Mouse (Mus musculus): Measurements from ENCODE around the gene Stat1. TPM values are rescaled to one million over a fixed set of nuclear protein-coding genes. Genes with fewer than 3 reads are reported as not detected.

Gene Stat1
- 14.8 and 17.0 TPM in 2 replicates for total RNA-seq (2012; rRNA removed)

DNA sequence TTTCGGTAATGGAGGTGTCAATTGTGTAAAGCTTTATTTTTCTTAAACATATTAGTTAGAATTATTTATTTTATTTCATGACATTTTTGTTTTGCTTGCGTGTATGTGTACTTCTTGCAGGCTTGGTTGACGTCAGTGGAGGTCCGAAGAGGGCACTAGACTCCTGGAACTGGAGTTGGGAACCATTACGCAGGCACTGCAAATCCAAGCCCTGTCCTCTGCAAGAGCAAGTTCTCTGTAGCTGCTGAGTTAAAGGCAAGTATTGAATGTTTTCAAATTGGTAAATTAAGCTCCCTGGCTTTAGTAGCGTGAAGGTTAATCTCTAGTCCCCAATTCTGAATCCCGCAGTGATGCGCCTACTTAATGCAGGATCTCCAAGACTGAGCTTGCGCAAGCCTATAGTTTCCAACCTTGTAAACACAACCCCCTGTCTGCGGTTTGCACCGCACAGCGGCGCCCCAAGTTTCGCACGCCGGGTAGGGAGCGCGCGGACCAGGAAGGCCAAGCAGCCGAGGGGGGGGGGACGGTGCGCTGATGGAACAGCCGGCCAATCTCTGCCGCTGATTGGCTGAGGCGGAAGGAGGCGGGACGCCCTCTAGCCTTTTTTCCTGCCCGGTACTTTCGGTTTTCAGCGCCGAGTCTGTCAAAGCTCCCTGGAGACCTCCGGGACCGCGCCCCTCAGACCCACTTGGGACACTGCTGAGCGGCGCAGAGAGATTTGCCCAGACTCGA lies at the start of gene Stat1:
TSS of gene Stat1 (plus strand) at position 581 of the 732 bp plus-strand sequence.
- in situ Hi-C loops (cut with MboI; ENCODE audit: low sequenced_read_pairs in 2 of 2, unreplicated experiment in 2 of 2), result no loop called here

GRCm38 (mm10) chr1:52079724-52080367 lies 39.4 kb upstream of the Stat1 start:
- no peak overlapping the region for H3K27ac ChIP-seq (ENCODE audit: insufficient read depth, low read depth, low read length, poor library complexity, severe bottlenecking)
- TF ChIP-seq CHD2 (IDR thresholded peaks at IDR 0.05; ENCODE audit: low read depth, low read length) (no peak), ZC3H11A (IDR thresholded peaks at IDR 0.05; ENCODE audit: borderline replicate concordance, low read depth, low read length) (no peak), ZNF384 (IDR thresholded peaks at IDR 0.05; ENCODE audit: low read depth, low read length) (no peak), HCFC1 (IDR thresholded peaks at IDR 0.05; ENCODE audit: borderline replicate concordance, insufficient read depth, low read length) (no peak), MAFK (IDR thresholded peaks at IDR 0.05; ENCODE audit: insufficient read depth, low read depth, low read length) (no peak)
- H3K4me3 ChIP-seq (ENCODE audit: insufficient read depth in 1 of 2, low read depth in 1 of 2, low read length in 2 of 2, poor library complexity in 1 of 2, severe bottlenecking in 1 of 2), result no peak overlapping the region
- peak; percentile 31 for DNase-seq (ENCODE audit: low read depth, low spot score)
- H3K4me1 ChIP-seq (ENCODE audit: control insufficient read depth in 2 of 2, insufficient read depth in 2 of 2, low read length in 2 of 2, poor library complexity in 1 of 2), result peaks cover 4 to 6% of the 10 kb centered on the region in 2 experiments; a peak in 2 of 4 replicates
- no peak overlapping the region for H3K9ac ChIP-seq (ENCODE audit: insufficient read depth, low read depth, low read length, poor library complexity, severe bottlenecking)
- H3K9me3 ChIP-seq (ENCODE audit: control insufficient read depth, insufficient read depth, low read depth, low read length), result no peaks in the 10 kb centered on the region
- in situ Hi-C loops (cut with MboI; ENCODE audit: low sequenced_read_pairs in 2 of 2, unreplicated experiment in 2 of 2), result no loop called here
- H3K36me3 ChIP-seq (ENCODE audit: control insufficient read depth, insufficient read depth, low read length, poor library complexity, severe bottlenecking), result no peaks in the 10 kb centered on the region

More for the DNA sequence above, at the start of gene Stat1:
- TF ChIP-seq HCFC1 (IDR thresholded peaks at IDR 0.05; ENCODE audit: borderline replicate concordance, insufficient read depth, low read length) (no peak), CHD2 (IDR thresholded peaks at IDR 0.05; ENCODE audit: low read depth, low read length) (no peak), ZNF384 (IDR thresholded peaks at IDR 0.05; ENCODE audit: low read depth, low read length) (no peak), ZC3H11A (IDR thresholded peaks at IDR 0.05; ENCODE audit: borderline replicate concordance, low read depth, low read length) (peak; percentile 50; the same call in 1 of the 2 replicates)
- peak; percentile 85 for DNase-seq (ENCODE audit: low read depth, low spot score)
- H3K9ac ChIP-seq (ENCODE audit: insufficient read depth, low read depth, low read length, poor library complexity, severe bottlenecking), result peak within 1 kb of the TSS; percentile 53
- H3K4me1 ChIP-seq (ENCODE audit: control insufficient read depth in 2 of 2, insufficient read depth in 2 of 2, low read length in 2 of 2, poor library complexity in 1 of 2), result 0 out of 4 replicates have a peak, but pooled peaks cover 0 to 4% of the 10 kb centered on the region in 2 experiments
- H3K27ac ChIP-seq (ENCODE audit: insufficient read depth, low read depth, low read length, poor library complexity, severe bottlenecking), result no peak within 1 kb of the TSS
- no peaks in the 10 kb centered on the region for H3K9me3 ChIP-seq (ENCODE audit: control insufficient read depth, insufficient read depth, low read depth, low read length)
- no peaks in the 10 kb centered on the region for H3K36me3 ChIP-seq (ENCODE audit: control insufficient read depth, insufficient read depth, low read length, poor library complexity, severe bottlenecking)
- peak within 1 kb of the TSS; percentile 69 to 80 for H3K4me3 ChIP-seq (ENCODE audit: insufficient read depth in 1 of 2, low read depth in 1 of 2, low read length in 2 of 2, poor library complexity in 1 of 2, severe bottlenecking in 1 of 2)

GRCm38 (mm10) chr1:52080375-52080774 lies 38.9 kb upstream of the Stat1 start:
- H3K9me3 ChIP-seq (ENCODE audit: control insufficient read depth, insufficient read depth, low read depth, low read length), result no peaks in the 10 kb centered on the region
- H3K4me1 ChIP-seq (ENCODE audit: control insufficient read depth in 2 of 2, insufficient read depth in 2 of 2, low read length in 2 of 2, poor library complexity in 1 of 2), result peaks cover 4 to 6% of the 10 kb centered on the region in 2 experiments; a peak in 2 of 4 replicates
- H3K4me3 ChIP-seq (ENCODE audit: insufficient read depth in 1 of 2, low read depth in 1 of 2, low read length in 2 of 2, poor library complexity in 1 of 2, severe bottlenecking in 1 of 2), result no peak overlapping the region

GRCm38 (mm10) chr1:52086236-52086635 lies 33.0 kb upstream of the Stat1 start:
- Histone ChIP-seq H3K4me3 (ENCODE audit: insufficient read depth in 1 of 2, low read depth in 1 of 2, low read length in 2 of 2, poor library complexity in 1 of 2, severe bottlenecking in 1 of 2) (no peak overlapping the region), H3K4me1 (ENCODE audit: control insufficient read depth in 2 of 2, insufficient read depth in 2 of 2, low read length in 2 of 2, poor library complexity in 1 of 2) (no peaks in the 10 kb centered on the region), H3K9ac (ENCODE audit: insufficient read depth, low read depth, low read length, poor library complexity, severe bottlenecking) (no peak overlapping the region), H3K9me3 (ENCODE audit: control insufficient read depth, insufficient read depth, low read depth, low read length) (no peaks in the 10 kb centered on the region), H3K36me3 (ENCODE audit: control insufficient read depth, insufficient read depth, low read length, poor library complexity, severe bottlenecking) (no peaks in the 10 kb centered on the region), H3K27ac (ENCODE audit: insufficient read depth, low read depth, low read length, poor library complexity, severe bottlenecking) (no peak overlapping the region)
- no peak for DNase-seq (ENCODE audit: low read depth, low spot score)
- TF ChIP-seq ZC3H11A (IDR thresholded peaks at IDR 0.05; ENCODE audit: borderline replicate concordance, low read depth, low read length) (no peak), ZNF384 (IDR thresholded peaks at IDR 0.05; ENCODE audit: low read depth, low read length) (no peak), HCFC1 (IDR thresholded peaks at IDR 0.05; ENCODE audit: borderline replicate concordance, insufficient read depth, low read length) (no peak), CHD2 (IDR thresholded peaks at IDR 0.05; ENCODE audit: low read depth, low read length) (no peak), MAFK (IDR thresholded peaks at IDR 0.05; ENCODE audit: insufficient read depth, low read depth, low read length) (no peak)
- in situ Hi-C loops (cut with MboI; ENCODE audit: low sequenced_read_pairs in 2 of 2, unreplicated experiment in 2 of 2), result no loop called here

More at GRCm38 (mm10) chr1:52080375-52080774, 38.9 kb upstream of the Stat1 start:
- no peak for TF ChIP-seq ZC3H11A (IDR thresholded peaks at IDR 0.05; ENCODE audit: borderline replicate concordance, low read depth, low read length)
- no peak for TF ChIP-seq ZNF384 (IDR thresholded peaks at IDR 0.05; ENCODE audit: low read depth, low read length)
- no peak for TF ChIP-seq HCFC1 (IDR thresholded peaks at IDR 0.05; ENCODE audit: borderline replicate concordance, insufficient read depth, low read length)
- TF ChIP-seq MAFK (IDR thresholded peaks at IDR 0.05; ENCODE audit: insufficient read depth, low read depth, low read length), result no peak
- no peak for TF ChIP-seq CHD2 (IDR thresholded peaks at IDR 0.05; ENCODE audit: low read depth, low read length)
- in situ Hi-C loops (cut with MboI; ENCODE audit: low sequenced_read_pairs in 2 of 2, unreplicated experiment in 2 of 2), result no loop called here
- Histone ChIP-seq H3K36me3 (ENCODE audit: control insufficient read depth, insufficient read depth, low read length, poor library complexity, severe bottlenecking) (no peaks in the 10 kb centered on the region), H3K27ac (ENCODE audit: insufficient read depth, low read depth, low read length, poor library complexity, severe bottlenecking) (no peak overlapping the region), H3K9ac (ENCODE audit: insufficient read depth, low read depth, low read length, poor library complexity, severe bottlenecking) (no peak overlapping the region)
- DNase-seq (ENCODE audit: low read depth, low spot score), result no peak

Measured in ES-E14 (cell line).